Mouse (Mus musculus) ovary, adult 18-20 months (tissue): ENCODE measurements around the gene Olfr983.

Experiments used
- DNase-seq: peaks from one replicate; pipeline ENCODE4 v3.0.0; 2022; ENCODE audit warnings: low spot score, mixed read lengths

Gene Olfr983

GRCm38 (mm10) chr9:40093495-40093894 is at the start of gene Olfr983:
TSS of gene Olfr983 (minus strand) at chr9:40093595.
- no peak for DNase-seq

- no peak for DNase-seq
Observed at GRCm38 (mm10) chr9:40141544-40141943, 48.1 kb upstream of the Olfr983 start.

GRCm38 (mm10) chr9:40139484-40139883 is 46.1 kb upstream of the Olfr983 start:
- DNase-seq = no peak

GRCm38 (mm10) chr9:40136987-40137688 is 43.7 kb upstream of the Olfr983 start:
- DNase-seq = no peak

- no peak for DNase-seq
Observed at GRCm38 (mm10) chr9:40130556-40130955, 37.2 kb upstream of the Olfr983 start.

- no peak for DNase-seq
Observed at GRCm38 (mm10) chr9:40130084-40130483, 36.7 kb upstream of the Olfr983 start, which contains the start of gene Olfr985. TSS of gene Olfr985 (minus strand) at chr9:40130184.

- no peak for DNase-seq
Observed at GRCm38 (mm10) chr9:40117287-40117659, 23.9 kb upstream of the Olfr983 start.

- peak; percentile 33 for DNase-seq
Observed at GRCm38 (mm10) chr9:40116645-40117286, 23.4 kb upstream of the Olfr983 start.

GRCm38 (mm10) chr9:40114106-40114505 is 20.7 kb upstream of the Olfr983 start, which contains the start of gene Olfr984:
TSS of gene Olfr984 (minus strand) at chr9:40114206.
- DNase-seq = no peak

DNA sequence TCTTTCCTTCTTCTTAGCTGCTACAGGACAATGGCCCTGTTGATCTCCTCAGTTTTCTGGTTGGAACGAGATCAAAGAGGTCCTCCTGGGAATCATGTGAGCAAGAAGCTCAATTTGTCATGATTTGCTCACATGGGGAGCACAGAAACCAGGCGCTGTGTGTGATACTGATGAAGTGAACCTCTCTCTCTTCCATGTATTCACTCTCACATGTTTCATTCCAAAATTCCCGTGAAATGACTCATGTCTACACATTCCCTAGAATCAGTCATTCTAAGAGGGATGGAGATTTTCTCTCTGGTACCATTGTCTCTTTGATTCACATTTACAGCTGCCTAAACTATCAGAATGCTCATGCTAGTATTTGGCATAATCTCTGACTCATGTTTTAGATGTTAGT is 1.4 kb upstream of the Olfr983 start:
- DNase-seq = no peak

- DNase-seq = no peak
Observed at GRCm38 (mm10) chr9:40073529-40073928, 19.9 kb downstream of the Olfr983 start, which contains the start of gene Olfr982. TSS of gene Olfr982 (plus strand) at chr9:40073829.

DNA sequence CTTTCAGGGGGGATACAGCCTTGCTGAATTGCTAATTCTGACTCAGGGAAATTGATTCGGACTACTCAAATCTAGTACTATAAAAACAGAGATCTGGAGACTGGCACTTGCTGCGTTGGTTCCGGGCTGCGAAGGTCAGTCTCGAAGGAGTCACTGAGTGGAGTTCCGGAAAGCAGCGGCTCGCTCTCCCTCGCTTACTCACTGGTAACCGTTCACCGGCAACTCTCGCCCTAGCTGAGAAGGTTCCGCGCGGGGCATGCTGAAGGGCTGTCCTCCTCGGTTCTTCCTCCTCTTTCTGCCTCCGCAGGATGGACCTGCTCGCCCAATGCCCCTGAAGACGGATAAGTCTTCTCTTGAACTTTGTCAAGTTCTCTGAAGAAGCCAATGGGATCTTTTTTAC is 43.3 kb downstream of the Olfr983 start:
- no peak for DNase-seq
